Mouse (Mus musculus) thymus, postnatal 25 days (tissue): ENCODE data around the gene Gm49354.
"Not testable (repeated sequence)": the region's sequence is repeated elsewhere in the genome, so short reads cannot be mapped to it uniquely, and the experiment has no call there.

ENCODE experiments used
- DNase-seq: peaks from one replicate; pipeline ENCODE4 v3.0.0; 2022

Gm49354 gene

DNA sequence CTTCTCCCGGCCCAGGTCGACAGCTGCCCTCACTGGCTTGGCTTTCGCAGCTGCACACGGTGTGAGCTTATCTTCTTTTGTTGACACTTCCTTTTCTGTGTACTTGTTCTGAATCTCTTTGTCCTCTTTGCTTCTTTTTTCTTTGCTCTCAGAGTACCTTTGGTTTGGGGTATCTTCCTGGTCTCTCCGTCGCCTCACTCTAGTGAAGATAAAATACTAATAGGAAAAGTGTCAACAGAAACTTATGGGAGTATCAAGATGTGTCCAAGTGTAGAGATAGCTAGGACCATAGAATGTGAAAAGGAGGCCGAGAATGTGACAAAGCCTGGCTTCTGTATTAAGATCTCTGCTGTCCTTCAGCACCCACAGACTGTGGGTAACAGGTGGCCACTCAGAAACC lies at the start of gene Gm49354:
TSS of gene Gm49354 (minus strand) at position 101 of the 400 bp plus-strand sequence.
- DNase-seq, result no peak

DNA sequence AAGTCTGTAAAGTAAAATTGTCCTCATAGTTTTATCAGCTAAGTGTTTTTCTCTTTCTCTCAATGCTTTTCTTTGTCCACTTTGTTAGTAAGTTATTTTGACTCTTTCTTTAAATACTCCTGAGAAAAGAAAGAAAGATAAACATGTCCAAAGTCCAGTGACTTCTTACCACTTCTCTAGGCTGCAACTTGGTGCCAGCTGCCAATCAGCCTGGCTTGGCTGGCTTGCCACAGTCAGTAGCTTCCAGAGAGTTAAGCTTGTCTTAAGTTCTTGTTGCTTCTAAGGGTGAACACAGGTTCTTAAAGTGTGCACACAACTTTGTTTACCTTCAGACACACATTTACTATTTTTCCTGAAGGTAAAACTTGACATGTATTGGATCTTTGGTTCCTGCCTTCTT lies 43.9 kb upstream of the Gm49354 start:
- no peak for DNase-seq

DNA sequence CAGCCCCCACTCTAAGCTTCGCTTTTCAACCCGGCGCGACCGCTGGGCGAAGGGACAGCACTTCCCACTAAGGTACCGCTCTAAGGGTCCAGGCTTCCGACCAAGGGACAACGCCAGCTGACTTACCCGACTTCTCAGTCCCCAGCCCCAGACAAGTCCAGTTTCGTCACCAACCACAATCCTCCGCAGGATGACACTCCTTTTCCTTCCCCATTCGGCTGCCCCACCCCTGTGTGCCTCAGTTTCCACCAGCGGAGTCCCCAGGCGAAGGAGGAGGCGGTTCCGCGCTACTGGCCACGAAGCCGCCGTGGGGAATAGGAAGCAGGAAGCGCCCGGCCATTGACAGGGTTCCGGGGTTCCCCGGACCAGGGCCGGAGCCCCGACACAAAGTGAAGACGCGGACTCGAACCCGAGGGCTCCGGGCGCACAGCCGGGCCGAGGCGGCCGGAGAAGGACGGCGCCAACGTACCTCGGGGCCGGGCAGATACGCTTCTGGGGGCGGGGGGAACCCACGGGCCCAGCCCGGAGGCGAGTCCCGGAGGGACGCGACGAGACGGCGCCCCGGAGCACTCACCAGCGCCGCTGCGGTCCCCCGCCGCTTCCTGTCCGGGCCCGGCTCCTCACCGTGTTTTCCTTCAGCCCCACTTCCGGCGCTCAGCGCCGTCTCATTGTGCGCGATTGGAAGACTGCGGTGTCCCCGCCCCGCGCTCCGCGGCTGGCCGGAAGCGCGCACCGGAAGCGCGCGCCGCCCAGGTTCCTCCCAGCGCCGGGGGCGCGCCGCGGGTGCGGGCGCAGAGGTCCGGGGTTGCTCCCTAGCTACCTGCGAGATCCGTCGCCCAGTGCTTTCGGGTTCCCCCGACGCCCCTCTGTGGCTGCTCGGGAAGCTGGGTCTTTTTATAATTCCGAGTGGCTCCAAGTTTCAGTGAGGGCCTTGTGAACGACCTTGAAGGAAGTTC lies 40.7 kb upstream of the Gm49354 start, which contains the start of gene Tut7:
TSS of gene Tut7 (minus strand) at position 641 of the 956 bp plus-strand sequence.
- peak; percentile 93 for DNase-seq

DNA sequence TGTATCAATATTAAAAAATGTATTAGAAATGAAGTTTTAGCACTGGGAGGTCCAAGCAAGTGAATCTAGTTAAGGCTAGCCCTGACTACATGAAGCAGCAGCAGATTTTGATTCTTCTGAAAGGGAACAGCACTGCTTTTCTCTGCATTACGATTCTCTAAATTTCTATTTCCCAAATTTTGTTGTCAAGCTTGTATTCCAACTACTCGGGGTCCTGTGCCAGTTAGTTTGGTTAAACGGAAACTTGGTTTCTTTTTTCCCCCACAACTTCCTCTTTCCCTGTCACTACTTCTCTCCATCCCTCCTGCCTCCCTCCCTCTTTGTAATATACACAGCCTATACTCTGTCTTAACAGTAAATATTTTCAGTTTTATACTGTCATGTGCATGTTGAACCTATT lies 38.8 kb upstream of the Gm49354 start:
- DNase-seq, result no peak

DNA sequence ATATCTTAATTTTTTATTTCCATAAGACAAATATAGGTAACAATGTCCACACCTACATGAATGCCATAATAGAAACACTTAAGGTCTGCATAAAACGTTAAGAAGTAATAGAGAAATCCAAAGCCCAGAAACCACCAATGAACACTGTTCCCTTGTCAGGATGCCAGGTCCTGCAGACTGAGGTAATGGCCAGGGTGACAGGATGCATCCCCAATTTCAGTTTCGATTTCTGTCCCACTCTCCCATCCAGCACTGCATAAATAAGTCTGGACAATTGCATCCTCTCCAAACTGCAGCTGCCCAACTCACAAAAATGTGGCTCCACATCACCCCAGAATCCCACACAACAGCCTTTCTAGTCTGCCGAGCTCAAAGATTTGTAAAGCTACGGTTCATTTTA lies 38.1 kb upstream of the Gm49354 start:
- DNase-seq, result no peak

DNA sequence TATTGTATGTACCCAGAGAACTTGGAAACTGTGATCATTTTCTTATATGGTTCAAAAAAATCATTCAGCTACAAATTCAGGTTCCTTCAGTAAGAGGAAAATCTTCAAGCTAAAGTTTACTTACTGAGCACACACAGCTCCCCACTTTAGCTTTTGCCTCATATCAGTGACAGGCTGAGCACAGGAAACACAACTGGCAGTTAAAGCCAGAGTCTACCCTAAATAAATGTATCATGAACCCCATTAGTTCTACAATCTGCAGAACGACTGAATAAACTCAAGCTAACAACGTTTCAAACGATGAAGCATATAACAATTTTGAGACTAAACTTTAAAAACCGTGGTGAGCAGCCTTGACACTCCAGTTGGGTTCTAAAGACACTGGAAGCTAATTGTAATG lies 35.3 kb upstream of the Gm49354 start:
- no peak for DNase-seq

DNA sequence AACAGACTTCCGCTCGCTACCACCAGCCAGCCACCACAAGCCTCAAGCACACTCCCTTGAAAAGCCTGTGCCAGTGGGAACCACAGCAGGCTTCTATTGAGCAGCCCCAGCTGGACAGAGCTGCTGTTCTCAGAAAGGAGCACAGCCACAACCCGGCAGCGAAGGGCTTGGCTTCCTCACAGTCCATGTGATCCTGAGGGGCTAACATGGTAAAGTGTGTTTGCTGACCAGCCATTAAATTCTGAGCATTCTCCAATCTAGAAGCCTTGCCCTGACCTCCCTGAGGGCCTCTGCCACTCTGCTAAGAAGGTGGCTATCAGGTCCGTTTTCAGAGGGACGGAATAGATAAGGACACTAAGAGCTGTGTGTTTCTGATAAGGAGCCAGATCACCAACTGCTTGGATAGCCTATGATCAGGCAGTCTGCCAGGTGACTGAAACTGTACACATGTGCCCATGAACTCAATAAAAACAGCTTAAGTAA lies 32.1 kb upstream of the Gm49354 start:
- DNase-seq, result no peak

DNA sequence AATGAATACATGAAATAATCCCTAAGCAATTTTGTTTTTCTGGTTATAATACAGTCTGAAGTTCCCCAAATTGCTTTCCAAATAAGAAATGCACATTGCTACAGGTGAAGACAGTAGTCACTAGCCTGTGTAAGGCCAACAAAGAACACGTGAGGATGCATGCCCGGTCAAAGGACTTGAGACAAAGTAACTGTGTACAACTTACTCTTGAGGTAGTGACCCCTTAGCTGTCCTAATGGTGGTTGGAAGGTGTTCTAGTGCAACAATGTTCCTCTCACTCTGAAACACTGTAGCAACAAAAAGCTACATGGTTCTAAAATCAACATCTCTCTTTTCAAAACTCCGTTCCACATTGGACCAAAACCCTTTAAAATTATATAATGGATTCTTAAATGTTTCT lies 29.5 kb upstream of the Gm49354 start:
- DNase-seq, result no peak

DNA sequence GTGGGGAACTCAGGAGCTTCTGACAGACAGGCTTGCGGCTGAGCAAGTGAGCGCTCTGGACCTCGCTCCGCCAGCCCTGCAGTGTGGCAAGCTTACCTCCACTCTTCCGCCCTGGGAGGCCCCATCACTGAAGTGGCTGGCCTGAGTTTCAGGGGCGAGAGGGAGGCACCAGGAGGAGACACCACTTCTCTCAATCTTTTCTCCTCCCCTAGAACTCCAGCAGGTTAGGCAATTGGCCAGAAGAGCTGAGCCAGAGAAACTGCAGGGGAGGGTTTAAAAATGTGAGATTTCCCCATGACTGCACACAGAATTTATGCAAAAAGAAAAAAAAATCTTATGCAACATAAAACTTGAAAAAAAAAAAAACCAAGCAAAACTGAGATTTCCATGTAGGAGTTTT lies 19.0 kb upstream of the Gm49354 start:
- no peak for DNase-seq

DNA sequence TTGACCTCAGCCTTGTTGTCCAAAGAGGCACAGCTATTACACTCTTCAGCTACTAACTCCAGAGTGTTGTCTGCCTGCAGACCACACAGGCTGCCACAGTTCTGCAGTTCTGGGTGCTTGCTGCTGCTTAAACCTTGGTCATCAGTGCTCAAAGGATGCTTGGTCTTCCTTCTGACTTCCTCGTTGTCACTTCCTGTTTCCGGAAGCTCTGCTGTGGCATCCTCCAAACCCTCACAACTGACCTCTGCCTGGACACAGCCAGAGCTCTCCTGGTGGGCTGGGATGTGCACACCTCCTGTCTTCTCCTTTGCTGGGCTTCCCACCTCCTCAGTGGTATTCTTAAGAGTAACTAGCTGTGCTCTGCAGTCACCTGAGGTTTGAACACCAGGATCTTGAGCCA lies 18.0 kb upstream of the Gm49354 start:
- no peak for DNase-seq

DNA sequence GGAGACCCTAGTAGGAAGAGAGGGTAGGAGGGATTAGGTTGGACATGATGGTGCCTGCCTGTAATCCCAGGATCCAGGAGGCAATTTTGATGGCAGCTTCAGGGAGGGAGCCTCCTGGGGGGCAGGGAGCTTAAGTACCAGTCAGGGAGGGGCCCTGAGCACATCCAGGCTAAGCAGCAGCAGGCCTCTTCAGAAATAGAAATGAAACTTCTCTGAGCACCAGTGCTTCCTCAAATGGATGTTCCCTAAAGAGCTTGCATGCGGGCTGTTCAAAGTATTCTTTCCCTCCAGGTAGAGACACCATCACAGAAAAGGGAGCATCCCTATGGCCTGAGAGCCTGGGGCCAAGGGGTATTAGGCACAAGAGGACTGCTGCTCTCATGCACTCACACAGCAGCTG lies 16.3 kb upstream of the Gm49354 start:
- DNase-seq, result no peak

DNA sequence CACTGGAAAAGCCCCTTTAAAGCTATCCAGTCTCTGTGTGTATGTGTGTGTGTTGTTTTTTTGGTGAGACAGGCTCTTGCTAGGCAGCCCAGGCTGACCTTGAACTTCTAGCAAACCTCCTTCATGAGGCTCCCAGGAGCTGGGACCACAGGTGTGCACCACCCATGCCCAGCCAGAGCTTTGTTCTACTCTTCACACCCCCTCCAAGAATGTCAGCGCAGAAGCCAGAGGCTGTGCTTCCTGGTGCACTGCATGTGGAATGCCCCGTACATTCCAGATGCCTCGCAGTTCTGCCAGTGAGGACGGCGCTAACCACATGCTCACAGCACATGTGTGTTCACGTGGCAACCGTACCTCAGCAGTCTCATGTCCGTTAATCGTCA lies 14.4 kb upstream of the Gm49354 start:
- no peak for DNase-seq

DNA sequence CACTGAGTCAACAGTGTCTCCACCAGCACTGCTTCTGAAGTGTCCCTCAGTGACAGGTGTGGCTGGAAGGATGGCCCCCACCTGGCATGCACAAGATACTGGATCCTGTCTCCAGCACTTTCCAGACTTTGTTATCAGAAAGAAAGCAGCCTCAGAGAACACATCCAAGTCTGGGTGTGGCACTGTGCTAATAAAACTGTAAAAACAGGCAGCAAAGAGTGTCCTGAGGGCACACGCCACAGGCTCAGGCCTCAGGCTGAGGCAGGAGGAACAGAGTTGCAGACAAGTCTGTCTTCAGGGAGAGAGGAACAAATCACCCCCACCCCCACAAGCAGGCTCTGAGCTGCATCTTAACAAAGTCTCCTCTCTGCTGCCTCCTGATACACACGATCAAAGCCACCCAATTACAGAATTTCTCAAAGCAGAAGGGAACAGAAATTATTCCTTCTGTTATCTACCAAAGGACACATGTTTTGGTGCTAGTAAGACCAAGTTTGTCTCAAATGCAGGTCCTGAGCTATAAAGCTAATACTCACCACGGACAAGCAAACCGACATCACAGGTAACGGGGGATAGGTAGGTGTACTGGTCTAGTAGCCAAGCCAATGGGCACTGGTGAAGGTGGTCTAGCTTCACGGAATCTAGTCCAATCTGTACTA lies 13.9 kb upstream of the Gm49354 start:
- DNase-seq, result no peak

DNA sequence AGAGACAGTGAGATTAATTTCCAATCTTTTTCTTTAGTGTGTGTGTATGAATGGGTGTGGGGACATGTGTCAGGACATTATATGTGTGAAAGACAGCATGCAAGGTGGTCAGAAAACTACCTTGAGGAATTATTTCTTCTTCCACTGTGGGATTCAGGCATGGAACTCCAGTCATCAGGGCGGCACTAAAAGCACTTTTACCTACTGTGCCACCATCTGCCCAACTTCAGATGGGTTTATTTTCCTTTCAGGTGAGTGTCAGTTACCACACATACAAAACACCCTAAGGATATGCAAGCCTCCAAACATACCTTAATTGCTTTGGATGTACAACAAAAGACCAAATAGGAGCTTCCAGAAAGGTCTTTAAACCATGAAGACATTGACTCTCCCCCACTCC lies 12.7 kb upstream of the Gm49354 start:
- DNase-seq, result no peak

DNA sequence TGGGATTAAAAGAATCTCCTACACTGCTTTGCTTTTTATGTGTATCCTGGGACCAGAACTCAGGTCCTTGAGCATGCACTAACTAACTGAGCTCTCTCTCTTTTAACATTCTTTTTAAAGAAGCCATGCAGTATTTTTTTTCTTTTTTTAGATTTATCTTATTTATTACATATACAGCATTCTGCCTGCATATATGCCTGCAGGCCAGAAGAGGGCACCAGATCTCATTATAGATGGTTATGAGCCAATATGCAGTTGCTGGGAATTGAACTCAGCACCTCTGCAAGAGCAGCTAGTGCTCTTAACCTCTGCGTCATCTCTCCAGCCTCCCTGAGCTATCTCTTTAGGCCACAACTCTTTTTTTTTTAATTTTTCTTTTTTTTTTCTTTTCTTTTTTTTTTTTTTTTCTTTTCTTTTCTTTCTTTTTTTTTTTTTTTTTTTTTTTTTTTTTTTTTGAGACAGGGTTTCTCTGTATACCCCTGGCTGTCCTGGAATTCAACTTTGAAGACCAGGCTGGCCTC lies 2.2 kb downstream of the Gm49354 start:
- not testable (repeated sequence) for DNase-seq

DNA sequence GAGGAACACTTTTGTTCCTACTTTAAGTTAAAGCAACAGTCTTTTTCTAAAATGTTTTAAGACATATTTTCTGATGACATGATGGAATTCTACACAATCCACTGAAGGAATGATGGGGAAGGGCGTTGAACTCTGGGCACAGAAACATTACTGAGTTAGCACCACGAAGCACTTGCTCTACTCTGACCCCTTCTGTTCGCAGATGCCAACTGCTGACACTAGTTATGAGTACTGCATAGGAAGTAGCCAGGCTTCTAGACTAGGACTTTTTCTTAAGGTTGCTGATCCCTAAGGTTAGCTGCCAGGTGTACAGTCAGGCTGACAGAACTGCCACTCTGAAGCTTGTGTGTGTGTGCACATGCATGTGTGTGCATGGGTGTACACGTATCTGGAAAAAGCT lies 2.8 kb downstream of the Gm49354 start:
- DNase-seq, result peak; percentile 19

DNA sequence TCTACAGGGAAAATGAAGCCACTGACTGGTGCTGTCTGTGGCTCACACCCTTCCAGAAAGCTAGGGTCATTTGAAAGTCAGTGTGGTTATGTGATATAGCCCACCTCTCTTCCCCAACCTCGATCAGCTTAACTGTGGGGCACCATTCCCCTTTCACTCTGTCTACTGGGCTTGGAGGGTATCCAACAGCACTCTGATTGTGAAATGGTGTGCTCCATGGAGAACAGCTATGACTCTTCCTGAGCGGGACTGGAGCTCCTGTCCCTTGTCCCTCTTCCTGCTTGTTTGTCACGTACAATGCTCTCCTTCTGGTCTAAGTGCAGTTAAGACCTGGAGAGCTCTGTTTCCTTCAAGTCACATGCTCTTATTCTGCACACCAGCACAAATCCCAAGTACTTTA lies 6.9 kb downstream of the Gm49354 start:
- no peak for DNase-seq

DNA sequence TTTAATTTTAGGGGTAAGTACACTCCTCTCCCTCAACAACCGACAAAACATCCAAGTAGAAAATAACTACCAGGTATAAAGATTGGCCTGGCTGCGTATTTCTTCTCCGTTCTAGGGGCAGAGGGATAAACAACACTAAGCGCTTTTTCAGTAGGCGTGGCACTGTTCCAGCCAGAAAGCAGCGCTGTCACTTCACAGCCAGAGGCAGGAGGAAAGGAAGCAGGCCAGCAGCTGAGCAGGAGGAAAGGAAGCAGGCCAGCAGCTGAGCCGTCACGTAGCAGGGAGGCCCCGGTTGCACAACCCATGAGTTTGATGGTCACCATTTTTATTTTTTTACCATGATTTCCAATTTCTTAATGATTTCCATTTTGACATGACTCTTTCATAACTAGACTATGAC lies 10.8 kb downstream of the Gm49354 start:
- peak; percentile 32 for DNase-seq

DNA sequence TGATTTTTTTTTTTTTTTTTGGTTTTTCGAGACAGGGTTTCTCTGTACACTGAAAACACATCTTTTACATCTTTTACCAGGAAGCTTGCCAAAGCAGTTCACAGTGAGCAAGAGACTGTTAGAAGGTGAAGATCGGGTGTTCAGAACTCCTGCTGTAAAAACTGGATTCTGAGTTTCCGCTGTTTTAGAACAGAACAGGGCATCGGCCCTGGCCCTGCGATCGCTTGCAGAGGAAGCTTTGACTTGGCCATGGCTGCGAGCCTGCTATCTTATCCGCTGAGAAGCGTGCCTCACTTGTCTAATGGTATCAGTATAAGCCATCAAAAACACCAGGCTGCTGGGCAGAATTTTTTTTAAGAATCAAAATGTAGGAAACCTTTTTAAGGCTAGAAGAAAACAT lies 11.2 kb downstream of the Gm49354 start:
- no peak for DNase-seq

DNA sequence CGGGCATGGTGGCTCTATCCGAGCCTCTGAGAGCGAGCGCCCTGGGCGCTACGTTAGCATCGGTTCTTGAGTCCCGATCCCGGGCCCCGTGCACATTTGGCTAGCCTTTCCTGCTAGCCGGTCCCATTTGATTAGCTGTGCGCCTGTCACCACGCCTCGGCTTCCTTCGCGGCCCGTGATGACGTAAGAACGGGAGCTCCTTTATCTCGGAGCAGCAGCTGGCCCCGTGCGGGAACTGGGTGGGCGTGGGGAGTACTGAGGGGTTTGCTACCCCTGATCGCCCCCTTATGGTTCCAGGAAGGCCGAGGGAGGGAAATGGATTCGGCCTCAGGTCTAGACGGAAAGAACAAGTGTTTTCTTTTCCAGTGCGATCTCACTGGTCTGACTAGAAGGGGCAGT lies 11.9 kb downstream of the Gm49354 start:
- peak; percentile 86 for DNase-seq

DNA sequence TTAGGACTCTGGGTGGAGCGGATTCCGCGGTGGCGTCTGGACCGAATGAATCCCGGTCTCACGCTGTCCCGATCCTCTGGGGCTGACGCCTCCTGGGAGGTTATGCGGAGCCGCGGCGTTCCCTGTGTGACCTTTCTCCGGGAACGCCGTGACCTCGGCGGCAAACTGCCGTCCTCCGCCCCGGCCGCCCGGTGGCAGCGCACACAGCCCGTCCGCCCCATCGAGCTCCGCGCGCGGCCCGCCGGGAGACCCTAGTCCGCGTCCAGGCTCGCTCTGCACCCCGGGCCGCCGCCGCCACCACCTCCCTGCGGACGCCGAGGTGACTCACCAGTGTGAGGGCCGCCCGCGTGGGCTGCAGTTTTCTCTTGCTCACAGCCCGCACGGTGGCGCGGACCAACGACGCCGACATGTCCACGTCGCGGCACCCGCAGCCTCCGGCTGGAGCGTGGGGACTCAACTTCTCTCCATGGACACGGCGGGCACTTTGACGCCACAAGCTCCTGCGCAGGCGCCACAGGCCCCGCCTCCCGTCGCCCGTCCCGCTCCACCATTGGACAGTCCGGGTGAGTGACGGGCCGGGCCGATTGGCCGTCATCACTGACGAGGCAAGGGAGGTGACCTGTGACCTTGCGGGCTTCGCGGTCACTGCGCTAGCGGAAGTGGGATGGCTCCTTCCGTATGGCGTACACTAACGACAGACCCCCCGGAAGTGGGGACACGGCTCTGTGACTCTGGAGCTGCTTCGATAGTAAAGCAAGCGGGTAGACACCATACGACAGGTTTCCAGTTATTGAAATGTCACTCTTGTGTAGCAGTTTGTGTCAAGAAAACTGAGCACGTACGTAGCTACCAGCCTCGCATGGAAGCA lies 12.5 kb downstream of the Gm49354 start, which contains the start of gene Isca1:
TSS of gene Isca1 (minus strand) at position 515 of the 868 bp plus-strand sequence.
- peak; percentile 99 for DNase-seq

DNA sequence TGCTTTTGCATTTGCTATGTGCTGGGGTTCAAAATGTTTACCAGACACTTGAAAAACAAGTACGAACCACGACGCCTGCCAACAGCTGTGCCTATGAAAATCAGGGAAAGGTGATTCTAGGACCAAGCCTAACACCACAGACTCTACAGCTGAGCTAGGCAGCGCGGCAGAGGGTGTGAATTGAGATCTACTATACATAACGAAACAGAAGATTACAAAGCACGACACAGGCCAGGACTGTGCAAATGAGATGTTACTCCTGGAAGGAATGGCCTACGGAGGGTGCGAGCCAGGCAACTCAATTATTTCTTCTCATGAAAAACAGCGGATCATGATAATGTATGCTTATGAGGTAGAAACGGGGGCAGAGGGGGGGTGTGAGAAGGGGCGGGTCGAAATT lies 13.5 kb downstream of the Gm49354 start:
- DNase-seq, result no peak
